Mouse (Mus musculus): ENCODE data around the gene Myl4. TPM values are rescaled to one million over a fixed set of nuclear protein-coding genes. Genes with fewer than 3 reads are reported as not detected.

The Myl4 gene
- polyA plus RNA-seq, 1 experiment from 2014 or later: 33.0 TPM

- Histone ChIP-seq H3K36me3 (ENCODE audit: control insufficient read depth, insufficient read depth, low read length) (no peaks in the 10 kb centered on the region), H3K27me3 (ENCODE audit: control insufficient read depth, insufficient read depth, low read length) (peaks cover 9% of the 10 kb centered on the region; the same call in 1 of the 2 replicates), H3K4me1 (ENCODE audit: control insufficient read depth, insufficient read depth, low read length) (0 out of 2 replicates have a peak, but pooled peaks cover 2% of the 10 kb centered on the region), H3K4me2 (ENCODE audit: low read depth) (peak within 1 kb of the TSS; percentile 90), H3K9me3 (ENCODE audit: control insufficient read depth, low read length) (no peaks in the 10 kb centered on the region), H3K27ac (ENCODE audit: low read depth, low read length) (no peak within 1 kb of the TSS), H3K4me3 (ENCODE audit: low read depth, low read length) (peak within 1 kb of the TSS; percentile 49), H3K9ac (ENCODE audit: low read length) (peak within 1 kb of the TSS; percentile 54)
- WGBS: 1% methylated on average over 50 of the region's 51 CpGs
- ATAC-seq (ENCODE audit: insufficient read depth, low FRiP score, low TSS enrichment) (peak; percentile 81), DNase-seq (ENCODE audit: low spot score) (peak; percentile 86)
Measured at GRCm38 (mm10) chr11:104607491-104608245, 57.2 kb downstream of the Myl4 start, which contains the start of gene Itgb3. Gene Itgb3, plus strand, starts transcription at chr11:104608000.

GRCm38 (mm10) chr11:104608249-104608920 is 57.9 kb downstream of the Myl4 start:
- ATAC-seq (ENCODE audit: insufficient read depth, low FRiP score, low TSS enrichment) (peak; percentile 15; the same call in 1 of the 2 replicates), DNase-seq (ENCODE audit: low spot score) (peak; percentile 20)
- peaks cover 9% of the 10 kb centered on the region; the same call in 1 of the 2 replicates for H3K27me3 ChIP-seq (ENCODE audit: control insufficient read depth, insufficient read depth, low read length)
- H3K4me3 ChIP-seq (ENCODE audit: low read depth, low read length): peak overlapping the region; percentile 49
- H3K4me1 ChIP-seq (ENCODE audit: control insufficient read depth, insufficient read depth, low read length): 0 out of 2 replicates have a peak, but pooled peaks cover 2% of the 10 kb centered on the region
- H3K27ac ChIP-seq (ENCODE audit: low read depth, low read length): no peak overlapping the region
- peak overlapping the region; percentile 54 for H3K9ac ChIP-seq (ENCODE audit: low read length)
- H3K9me3 ChIP-seq (ENCODE audit: control insufficient read depth, low read length): no peaks in the 10 kb centered on the region
- H3K4me2 ChIP-seq (ENCODE audit: low read depth): peak overlapping the region; percentile 90
- H3K36me3 ChIP-seq (ENCODE audit: control insufficient read depth, insufficient read depth, low read length): no peaks in the 10 kb centered on the region
- under 1% methylated on average over 21 of the region's 23 CpGs for WGBS

GRCm38 (mm10) chr11:104609033-104609684 is 58.7 kb downstream of the Myl4 start:
- WGBS: 70% methylated on average over 6 of the region's 6 CpGs
- no peak overlapping the region for H3K27ac ChIP-seq (ENCODE audit: low read depth, low read length)
- no peaks in the 10 kb centered on the region for H3K9me3 ChIP-seq (ENCODE audit: control insufficient read depth, low read length)
- no peak overlapping the region for H3K4me3 ChIP-seq (ENCODE audit: low read depth, low read length)
- no peak overlapping the region for H3K9ac ChIP-seq (ENCODE audit: low read length)
- ATAC-seq (ENCODE audit: insufficient read depth, low FRiP score, low TSS enrichment) (no peak), DNase-seq (ENCODE audit: low spot score) (no peak)
- 0 out of 2 replicates have a peak, but pooled peaks cover 2% of the 10 kb centered on the region for H3K4me1 ChIP-seq (ENCODE audit: control insufficient read depth, insufficient read depth, low read length)
- H3K36me3 ChIP-seq (ENCODE audit: control insufficient read depth, insufficient read depth, low read length): no peaks in the 10 kb centered on the region
- H3K27me3 ChIP-seq (ENCODE audit: control insufficient read depth, insufficient read depth, low read length): peaks cover 9% of the 10 kb centered on the region; the same call in 1 of the 2 replicates
- H3K4me2 ChIP-seq (ENCODE audit: low read depth): no peak overlapping the region

GRCm38 (mm10) chr11:104609733-104610132 is 59.3 kb downstream of the Myl4 start:
- peaks cover 9% of the 10 kb centered on the region; the same call in 1 of the 2 replicates for H3K27me3 ChIP-seq (ENCODE audit: control insufficient read depth, insufficient read depth, low read length)
- 56% methylated on average over 4 of the region's 4 CpGs for WGBS

DNA sequence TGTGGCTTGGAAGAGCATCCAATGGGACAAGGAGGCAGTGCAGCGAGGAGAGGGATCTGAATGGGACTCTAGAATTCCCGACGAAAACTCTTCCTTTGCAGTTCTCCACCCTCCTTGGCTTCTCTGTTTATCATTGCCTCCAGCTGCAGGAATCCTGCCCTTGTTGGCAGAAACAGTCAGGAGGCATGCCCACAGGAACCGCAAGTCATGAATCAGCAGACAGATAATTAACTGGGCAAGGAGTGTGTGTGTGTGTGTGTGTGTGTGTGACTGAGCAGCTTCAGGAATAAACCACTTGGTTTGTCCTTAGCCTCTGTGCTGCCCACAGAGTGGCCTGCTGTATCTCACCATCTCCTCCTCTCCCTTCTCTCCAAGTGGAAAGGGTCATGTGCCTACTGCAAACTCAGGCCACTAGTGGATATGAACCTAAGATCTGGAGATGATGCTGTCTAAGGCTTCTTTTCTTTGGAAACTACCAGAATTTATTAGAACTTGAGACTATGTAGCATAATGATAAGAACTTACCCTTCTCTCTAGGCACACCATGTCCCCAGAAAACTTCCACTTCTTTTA is 61.2 kb downstream of the Myl4 start:
- Histone ChIP-seq H3K9me3 (ENCODE audit: control insufficient read depth, low read length) (no peaks in the 10 kb centered on the region), H3K9ac (ENCODE audit: low read length) (no peak overlapping the region), H3K27me3 (ENCODE audit: control insufficient read depth, insufficient read depth, low read length) (peaks cover 6% of the 10 kb centered on the region; the same call in 1 of the 2 replicates), H3K36me3 (ENCODE audit: control insufficient read depth, insufficient read depth, low read length) (no peaks in the 10 kb centered on the region), H3K4me2 (ENCODE audit: low read depth) (no peak overlapping the region), H3K27ac (ENCODE audit: low read depth, low read length) (no peak overlapping the region), H3K4me3 (ENCODE audit: low read depth, low read length) (no peak overlapping the region), H3K4me1 (ENCODE audit: control insufficient read depth, insufficient read depth, low read length) (0 out of 2 replicates have a peak, but pooled peaks cover 2% of the 10 kb centered on the region)
- ATAC-seq (ENCODE audit: insufficient read depth, low FRiP score, low TSS enrichment) (no peak), DNase-seq (ENCODE audit: low spot score) (no peak)
- 58% methylated on average over 4 of the region's 4 CpGs for WGBS

More at GRCm38 (mm10) chr11:104609733-104610132, 59.3 kb downstream of the Myl4 start:
- Histone ChIP-seq H3K4me2 (ENCODE audit: low read depth) (no peak overlapping the region), H3K9me3 (ENCODE audit: control insufficient read depth, low read length) (no peaks in the 10 kb centered on the region), H3K4me1 (ENCODE audit: control insufficient read depth, insufficient read depth, low read length) (0 out of 2 replicates have a peak, but pooled peaks cover 2% of the 10 kb centered on the region), H3K9ac (ENCODE audit: low read length) (no peak overlapping the region), H3K4me3 (ENCODE audit: low read depth, low read length) (no peak overlapping the region), H3K27ac (ENCODE audit: low read depth, low read length) (no peak overlapping the region), H3K36me3 (ENCODE audit: control insufficient read depth, insufficient read depth, low read length) (no peaks in the 10 kb centered on the region)
- no peak for DNase-seq (ENCODE audit: low spot score)
- no peak for ATAC-seq (ENCODE audit: insufficient read depth, low FRiP score, low TSS enrichment)

GRCm38 (mm10) chr11:104613551-104613950 is 63.1 kb downstream of the Myl4 start:
- DNase-seq (ENCODE audit: low spot score) (no peak), ATAC-seq (ENCODE audit: insufficient read depth, low FRiP score, low TSS enrichment) (no peak)
- H3K9me3 ChIP-seq (ENCODE audit: control insufficient read depth, low read length): no peaks in the 10 kb centered on the region
- WGBS: 79% methylated on average over 10 of the region's 10 CpGs
- no peak overlapping the region for H3K4me2 ChIP-seq (ENCODE audit: low read depth)
- peaks cover 2% of the 10 kb centered on the region; the same call in 1 of the 2 replicates for H3K27me3 ChIP-seq (ENCODE audit: control insufficient read depth, insufficient read depth, low read length)
- H3K9ac ChIP-seq (ENCODE audit: low read length): no peak overlapping the region
- H3K4me3 ChIP-seq (ENCODE audit: low read depth, low read length): no peak overlapping the region
- no peaks in the 10 kb centered on the region for H3K4me1 ChIP-seq (ENCODE audit: control insufficient read depth, insufficient read depth, low read length)
- H3K36me3 ChIP-seq (ENCODE audit: control insufficient read depth, insufficient read depth, low read length): no peaks in the 10 kb centered on the region
- H3K27ac ChIP-seq (ENCODE audit: low read depth, low read length): no peak overlapping the region

- ATAC-seq (ENCODE audit: insufficient read depth, low FRiP score, low TSS enrichment) (no peak), DNase-seq (ENCODE audit: low spot score) (no peak)
- 91% methylated on average over 2 of the region's 2 CpGs for WGBS
- Histone ChIP-seq H3K4me2 (ENCODE audit: low read depth) (no peak overlapping the region), H3K9me3 (ENCODE audit: control insufficient read depth, low read length) (no peaks in the 10 kb centered on the region), H3K36me3 (ENCODE audit: control insufficient read depth, insufficient read depth, low read length) (no peaks in the 10 kb centered on the region), H3K9ac (ENCODE audit: low read length) (no peak overlapping the region), H3K27me3 (ENCODE audit: control insufficient read depth, insufficient read depth, low read length) (no peaks in the 10 kb centered on the region), H3K27ac (ENCODE audit: low read depth, low read length) (no peak overlapping the region), H3K4me1 (ENCODE audit: control insufficient read depth, insufficient read depth, low read length) (peaks cover 4% of the 10 kb centered on the region), H3K4me3 (ENCODE audit: low read depth, low read length) (no peak overlapping the region)
Measured at GRCm38 (mm10) chr11:104614130-104614529, 63.7 kb downstream of the Myl4 start.

DNA sequence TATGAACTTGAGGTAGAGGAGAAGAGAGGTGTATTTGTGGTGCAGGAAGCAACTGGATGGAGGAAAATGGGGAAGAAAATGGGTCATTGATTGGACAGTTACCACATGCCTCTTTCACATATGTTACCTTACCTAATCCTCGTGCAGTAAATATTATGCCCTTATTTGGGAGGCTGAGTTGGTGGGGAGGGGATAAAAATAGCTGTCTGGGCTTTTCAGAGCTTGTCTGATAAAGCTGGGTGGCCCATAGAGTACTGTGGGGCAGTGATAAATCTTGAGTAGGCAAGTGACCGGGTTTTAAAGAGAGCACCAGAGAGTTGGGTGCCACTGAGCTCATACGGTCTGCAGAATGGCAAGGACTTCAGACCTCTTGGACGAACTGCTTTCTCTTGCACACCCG is 65.7 kb downstream of the Myl4 start:
- ATAC-seq (ENCODE audit: insufficient read depth, low FRiP score, low TSS enrichment): no peak

More for the DNA sequence above, 65.7 kb downstream of the Myl4 start:
- Histone ChIP-seq H3K27me3 (ENCODE audit: control insufficient read depth, insufficient read depth, low read length) (no peaks in the 10 kb centered on the region), H3K27ac (ENCODE audit: low read depth, low read length) (no peak overlapping the region), H3K36me3 (ENCODE audit: control insufficient read depth, insufficient read depth, low read length) (no peaks in the 10 kb centered on the region), H3K9me3 (ENCODE audit: control insufficient read depth, low read length) (no peaks in the 10 kb centered on the region), H3K4me2 (ENCODE audit: low read depth) (no peak overlapping the region), H3K4me3 (ENCODE audit: low read depth, low read length) (no peak overlapping the region), H3K9ac (ENCODE audit: low read length) (no peak overlapping the region), H3K4me1 (ENCODE audit: control insufficient read depth, insufficient read depth, low read length) (peaks cover 8% of the 10 kb centered on the region)
- DNase-seq (ENCODE audit: low spot score): no peak
- WGBS: 78% methylated on average over 5 of the region's 5 CpGs

Data from neural tube, embryonic 11.5 days (tissue).